Mouse (Mus musculus) T-cell, adult 2 months (primary cell): ENCODE measurements around the gene Crip1.
A peak's percentile ranks its signal among the peaks of the same experiment; 100 is the strongest.

Experiments used
- DNase-seq: peaks from one replicate; pipeline ENCODE4 v3.0.0; 2022; ENCODE audit warnings: low spot score

The Crip1 gene

GRCm38 (mm10) chr12:113146112-113147057 is at the start of gene Crip1:
Crip1 (plus strand) TSS chr12:113146316.
- DNase-seq: peak; percentile 96

DNA sequence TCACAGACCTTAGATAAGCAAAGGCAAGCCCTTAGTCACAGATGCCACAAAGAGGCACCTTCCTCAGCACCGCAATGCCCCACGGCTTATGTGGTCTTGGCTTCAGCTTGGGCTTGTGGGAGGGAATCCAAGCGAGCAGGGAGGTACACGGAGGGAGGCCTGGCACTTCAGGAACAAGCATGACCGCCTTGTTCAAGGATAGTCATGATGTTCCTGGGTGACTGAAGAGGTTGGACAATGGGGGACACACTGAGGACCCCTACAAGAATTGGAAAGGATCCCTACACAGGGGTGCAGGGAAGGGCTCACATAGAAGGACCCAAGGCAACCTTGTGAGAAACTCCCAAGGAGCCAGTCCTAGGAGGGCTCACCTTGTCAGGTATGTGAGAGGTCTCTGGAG is 49.1 kb upstream of the Crip1 start:
- no peak for DNase-seq

GRCm38 (mm10) chr12:113097749-113098281 is 48.3 kb upstream of the Crip1 start, which contains the start of gene Mta1:
Mta1 (plus strand) TSS chr12:113098278.
- peak; percentile 42 for DNase-seq

GRCm38 (mm10) chr12:113098530-113099151 is 47.5 kb upstream of the Crip1 start:
- DNase-seq: peak; percentile 24

- no peak for DNase-seq
Observed at GRCm38 (mm10) chr12:113099470-113100237, 46.5 kb upstream of the Crip1 start.

DNA sequence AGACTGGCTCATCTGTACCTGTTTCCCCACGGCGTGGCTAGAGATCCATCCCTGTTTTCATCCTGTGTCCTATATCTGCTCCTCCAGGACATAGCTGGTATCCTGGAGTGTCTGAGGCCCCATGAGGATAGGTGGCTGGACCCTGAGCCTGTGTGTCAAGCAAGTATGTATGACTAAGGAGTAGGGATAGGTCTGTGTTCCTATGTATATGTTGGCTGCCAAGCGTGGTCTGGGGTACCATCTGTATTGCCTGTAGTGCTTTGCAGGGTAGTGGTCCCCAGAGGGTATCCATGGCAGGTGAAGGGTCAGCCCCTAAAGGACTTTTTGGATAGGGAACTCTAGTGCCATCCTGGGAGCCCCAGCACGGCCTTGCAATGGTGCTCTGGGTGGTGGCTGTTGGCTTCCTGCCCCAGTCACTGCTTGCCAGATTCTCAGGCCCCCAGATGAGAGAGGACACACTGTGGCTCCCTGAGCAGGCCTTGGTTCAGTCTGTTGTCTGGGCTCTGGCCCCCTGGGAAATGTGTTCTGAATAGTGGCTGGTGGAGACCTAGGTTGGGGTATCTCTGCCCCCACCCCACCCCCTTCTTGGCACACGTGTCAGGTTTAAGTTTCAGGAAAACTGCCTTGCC is 45.6 kb upstream of the Crip1 start:
- no peak for DNase-seq

GRCm38 (mm10) chr12:113101251-113101960 is 44.7 kb upstream of the Crip1 start:
- DNase-seq: peak; percentile 41

DNA sequence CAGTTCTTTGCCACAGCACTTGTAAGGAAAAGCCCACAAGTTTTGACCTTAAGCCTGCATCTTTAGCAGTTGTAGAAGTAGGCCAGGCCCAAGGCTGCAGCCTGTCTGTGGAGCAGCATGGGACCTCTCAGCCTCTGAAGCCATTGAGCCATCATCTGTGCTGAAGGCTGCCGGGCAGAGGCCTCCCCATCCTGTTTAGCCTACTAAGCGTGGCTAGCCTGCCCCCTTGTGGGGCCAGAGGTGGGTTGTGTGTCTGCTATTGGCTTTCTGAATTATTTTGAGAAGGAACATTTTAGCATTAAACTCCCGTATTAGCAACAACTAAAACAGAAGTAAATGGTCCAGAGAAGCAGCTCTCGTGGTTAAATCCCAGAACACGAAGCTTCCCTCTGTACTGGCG is 43.7 kb upstream of the Crip1 start:
- DNase-seq: peak; percentile 76

GRCm38 (mm10) chr12:113103846-113104451 is 42.2 kb upstream of the Crip1 start:
- DNase-seq: peak; percentile 31

GRCm38 (mm10) chr12:113106386-113106785 is 39.7 kb upstream of the Crip1 start:
- DNase-seq: no peak

DNA sequence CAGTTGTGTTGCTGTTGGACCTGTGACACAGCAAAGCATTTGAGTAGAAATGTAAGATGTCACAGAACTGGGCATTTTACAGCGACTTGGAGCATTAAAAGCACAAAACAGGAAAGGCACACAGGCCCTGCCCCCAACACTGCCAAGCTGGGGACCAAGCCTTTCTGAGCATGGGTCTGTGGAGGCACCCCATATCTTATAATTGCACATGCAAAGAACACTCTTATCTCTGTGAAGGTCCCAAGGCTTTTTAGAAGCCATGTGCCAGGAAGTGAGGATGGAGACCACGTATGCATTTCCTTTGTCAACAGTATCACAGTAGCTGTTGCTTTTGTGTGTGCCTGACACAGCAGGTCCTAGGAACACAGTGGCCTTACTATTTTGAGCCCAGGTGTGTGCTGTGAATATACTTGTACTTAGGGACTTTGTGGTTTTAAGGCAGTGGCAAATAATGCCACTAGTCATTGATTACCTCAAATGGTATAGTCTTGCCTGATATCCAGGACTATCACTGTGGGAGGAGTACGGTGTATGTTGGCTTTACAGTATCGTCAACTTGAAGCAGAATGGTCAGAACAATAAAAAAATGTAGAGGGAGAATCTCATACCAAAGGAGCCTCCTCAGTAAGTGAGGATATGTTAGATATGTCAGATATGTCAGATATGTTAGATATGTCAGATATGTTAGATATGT is 38.5 kb upstream of the Crip1 start:
- peak; percentile 19 for DNase-seq

DNA sequence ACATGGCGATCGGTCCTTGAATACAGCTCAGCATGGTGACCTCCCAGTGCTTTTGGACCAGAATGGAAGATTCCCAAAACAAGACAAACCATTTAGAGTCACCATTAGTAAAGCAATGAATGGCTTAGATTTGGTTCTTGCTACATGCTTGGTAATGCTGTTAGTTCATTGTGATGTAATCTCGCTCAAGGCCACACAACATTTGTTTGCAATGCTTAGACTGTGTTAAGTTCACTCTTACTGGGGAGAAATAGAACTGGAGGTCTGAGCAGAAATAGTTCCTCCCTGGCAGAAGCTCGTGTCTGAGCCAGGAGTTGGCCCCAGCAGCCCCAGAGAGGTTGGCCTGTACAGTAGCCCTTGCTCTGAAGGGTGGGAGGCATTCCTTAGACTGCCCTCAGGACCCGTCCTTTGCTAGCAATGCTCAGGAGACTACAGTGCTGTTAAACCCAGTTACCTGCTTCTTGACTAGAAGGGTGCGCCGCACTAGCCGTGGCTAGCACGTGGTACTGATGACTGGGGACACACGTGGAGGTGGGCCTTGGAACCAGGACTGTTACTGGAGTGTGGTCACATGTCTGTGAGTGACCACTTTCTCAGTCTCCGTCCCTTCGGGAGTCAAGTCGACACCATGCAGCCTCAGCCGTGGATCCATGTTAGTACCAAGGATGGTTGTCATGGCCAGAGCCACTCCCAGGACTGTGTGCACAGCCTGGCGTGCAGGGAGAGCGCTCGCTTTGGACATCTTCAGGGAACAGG is 37.4 kb upstream of the Crip1 start:
- no peak for DNase-seq

- no peak for DNase-seq
Observed at GRCm38 (mm10) chr12:113109801-113110200, 36.3 kb upstream of the Crip1 start.

DNA sequence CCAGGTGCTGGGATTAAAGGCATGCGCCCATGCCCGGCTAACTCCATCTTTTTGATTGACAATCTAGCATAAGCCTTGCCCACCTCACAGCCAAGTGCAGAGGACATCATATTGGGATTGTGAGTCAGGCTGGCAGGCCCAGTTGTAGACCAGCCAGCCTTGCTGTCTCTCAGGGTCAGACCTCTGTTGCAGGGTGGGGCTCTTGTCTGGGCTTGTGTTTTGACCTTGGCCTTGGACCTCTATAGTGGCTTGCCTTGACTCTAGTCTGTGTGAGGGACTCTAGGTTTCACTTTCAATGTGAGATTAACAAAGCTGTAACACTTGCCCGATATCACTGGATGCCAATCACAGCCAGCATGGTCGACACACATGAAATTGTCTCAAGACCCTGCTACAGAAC is 32.0 kb upstream of the Crip1 start:
- no peak for DNase-seq

DNA sequence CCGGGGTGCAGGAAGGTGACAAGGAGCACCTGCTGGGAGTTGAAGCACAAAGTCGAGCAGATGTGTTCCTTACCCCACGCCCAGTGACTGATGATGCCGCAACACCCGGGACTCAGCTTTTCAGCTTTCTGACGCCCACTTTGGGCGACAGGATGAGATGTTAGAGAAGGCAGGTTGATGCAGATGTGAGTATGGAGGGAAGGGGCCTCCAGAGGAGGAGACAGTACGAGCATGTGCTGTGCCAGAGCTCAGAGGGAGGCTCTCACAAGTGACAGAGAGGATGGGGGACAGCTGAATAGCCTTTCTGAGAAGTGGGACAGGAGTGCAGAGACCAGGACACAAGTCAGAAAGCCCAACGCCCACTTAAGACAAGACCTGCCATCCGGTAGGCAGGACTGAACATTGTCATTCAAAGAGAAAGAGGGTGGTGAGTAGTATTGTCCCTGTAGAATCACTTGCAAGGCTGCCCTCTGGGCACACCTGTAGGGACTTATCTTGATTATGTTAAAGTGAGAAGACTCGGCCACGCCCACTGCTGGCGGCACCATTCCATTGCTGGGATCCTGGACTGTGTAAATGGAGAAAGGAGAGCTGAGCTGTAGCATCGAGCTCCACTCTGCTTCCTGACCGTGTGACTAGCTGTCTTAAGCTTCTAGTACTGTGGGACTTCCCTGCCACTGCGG is 31.1 kb upstream of the Crip1 start:
- DNase-seq: no peak

- peak; percentile 49 for DNase-seq
Observed at GRCm38 (mm10) chr12:113119516-113120410, 26.4 kb upstream of the Crip1 start.

- DNase-seq: no peak
Observed at GRCm38 (mm10) chr12:113124726-113125125, 21.4 kb upstream of the Crip1 start.

- DNase-seq: no peak
Observed at GRCm38 (mm10) chr12:113130732-113131131, 15.4 kb upstream of the Crip1 start.
